Mouse (Mus musculus) adrenal gland (tissue): ENCODE data around the gene Dolpp1.

Experiments
- intact Hi-C: fragments of 180-260 bp; cut with DNase I; formaldehyde crosslinking; loops from one replicate; pipeline ENCODE4 v1.15.1; 2025
- microRNA-seq, 2 experiments: library from miRNA; unstranded; fragments of <30 nt; microRNA quantifications; one replicate each; pipeline ENCODE4; 2019

Gene Dolpp1

DNA sequence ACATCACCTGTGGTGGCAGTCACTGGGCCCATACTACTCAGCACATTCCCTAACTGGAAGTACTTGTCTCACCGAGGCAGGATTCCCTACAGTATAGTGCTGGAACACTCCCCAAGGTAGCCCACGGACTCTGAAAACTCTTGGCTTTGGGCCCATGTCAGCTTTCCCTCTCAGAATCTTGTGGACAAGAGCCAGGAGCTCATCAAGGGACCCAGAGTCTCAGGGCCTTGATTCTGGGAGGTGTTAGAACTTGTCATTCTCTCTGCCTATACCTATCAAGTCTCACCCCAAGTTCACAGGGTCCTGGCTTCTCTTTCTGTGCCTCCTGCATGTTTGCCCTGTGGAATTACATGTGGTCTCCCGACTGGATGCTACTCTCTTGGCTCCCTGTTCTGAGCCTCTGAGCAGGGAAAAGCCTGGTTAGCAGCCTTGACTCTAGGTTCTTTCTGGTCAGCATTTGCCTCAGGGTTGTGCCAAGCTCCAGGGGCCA is 48.2 kb downstream of the Dolpp1 start:
- intact Hi-C loops: no loop called here

DNA sequence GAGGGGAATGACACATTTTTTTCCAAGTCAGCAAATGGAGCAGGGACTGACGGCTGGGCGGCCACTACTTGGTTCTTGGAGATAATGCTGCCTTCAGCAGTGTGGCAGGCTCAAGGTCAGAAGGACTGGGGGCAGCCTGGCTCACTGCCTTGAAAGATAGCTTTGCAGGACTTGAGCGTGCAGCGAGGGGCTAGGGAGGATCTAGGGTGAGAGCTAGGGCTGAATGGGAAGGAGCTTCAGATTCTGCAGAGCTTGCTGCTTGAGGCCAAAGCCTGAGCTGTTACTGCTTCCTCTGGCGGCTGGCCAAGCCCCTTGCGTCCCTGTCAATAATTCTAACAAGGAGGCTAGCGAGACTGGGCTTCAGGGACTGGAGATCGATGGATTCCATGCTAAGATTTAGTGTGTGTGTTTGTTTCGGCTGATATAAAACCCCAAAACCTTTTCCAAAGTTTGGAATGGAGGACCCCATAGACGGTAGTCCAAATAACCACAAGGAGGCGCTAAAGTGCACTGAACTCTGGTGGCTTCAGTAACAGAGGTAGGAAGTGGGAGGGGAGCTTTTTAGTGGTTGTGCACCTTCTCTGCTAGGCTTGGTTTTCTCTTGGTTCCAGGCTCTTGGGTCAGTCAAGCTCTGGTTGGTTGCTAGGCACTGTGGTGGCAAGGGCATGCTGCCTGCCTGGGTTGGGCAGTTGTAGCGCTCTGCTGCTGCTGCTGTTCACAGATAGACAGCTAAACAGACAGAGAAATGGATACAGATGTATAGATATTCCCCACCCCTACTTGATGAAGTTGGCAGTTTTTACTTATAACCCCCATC is 48.9 kb downstream of the Dolpp1 start:
- intact Hi-C loops: no loop called here

DNA sequence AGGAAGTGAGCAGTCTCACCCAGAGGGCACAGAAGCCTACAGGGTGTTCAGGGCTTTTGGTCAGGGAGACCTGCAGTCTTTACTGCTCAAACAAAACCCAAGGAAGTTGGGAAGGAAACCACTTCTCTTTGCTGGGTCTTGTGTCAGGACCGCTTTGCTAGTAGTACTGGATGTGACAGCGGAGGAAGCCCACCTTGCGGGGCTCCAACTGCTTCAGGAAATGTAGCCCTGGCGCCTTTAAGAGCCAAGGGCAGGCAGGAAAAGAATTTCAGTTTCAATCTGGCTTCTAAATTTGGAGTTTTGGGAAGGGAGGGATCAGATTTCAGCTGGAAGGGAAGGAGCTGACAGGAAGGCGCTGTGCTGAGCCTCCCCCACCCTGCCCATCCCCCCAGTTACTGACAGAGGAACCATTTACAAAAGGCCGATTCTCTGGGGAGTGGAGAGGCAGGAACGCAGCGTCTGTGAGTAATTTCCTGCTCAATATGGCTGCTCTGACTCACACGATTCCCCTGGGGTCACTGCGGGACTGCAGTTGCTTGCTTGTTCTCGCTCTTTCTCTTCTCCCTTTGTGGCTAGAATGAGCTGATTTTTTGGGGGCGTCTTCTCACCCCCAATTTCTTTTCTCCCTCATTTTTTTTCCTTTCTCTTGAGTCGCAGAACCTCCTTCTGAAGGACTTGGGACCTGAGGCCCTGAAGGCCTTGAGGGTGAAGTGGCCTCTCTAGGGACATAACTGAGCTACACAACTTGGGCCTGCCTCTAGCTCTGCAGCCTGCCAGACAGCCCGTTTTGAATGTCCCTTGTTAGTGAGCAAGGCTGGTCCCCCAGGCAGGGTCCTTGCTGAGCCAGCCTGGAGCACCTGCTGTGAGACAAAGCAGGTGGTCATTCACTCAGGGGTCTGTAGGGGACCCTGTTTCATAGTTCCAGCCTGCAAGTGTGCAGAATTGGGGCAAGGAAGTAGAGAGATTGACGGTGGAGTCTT is 49.8 kb downstream of the Dolpp1 start:
- intact Hi-C loops: no loop called here

DNA sequence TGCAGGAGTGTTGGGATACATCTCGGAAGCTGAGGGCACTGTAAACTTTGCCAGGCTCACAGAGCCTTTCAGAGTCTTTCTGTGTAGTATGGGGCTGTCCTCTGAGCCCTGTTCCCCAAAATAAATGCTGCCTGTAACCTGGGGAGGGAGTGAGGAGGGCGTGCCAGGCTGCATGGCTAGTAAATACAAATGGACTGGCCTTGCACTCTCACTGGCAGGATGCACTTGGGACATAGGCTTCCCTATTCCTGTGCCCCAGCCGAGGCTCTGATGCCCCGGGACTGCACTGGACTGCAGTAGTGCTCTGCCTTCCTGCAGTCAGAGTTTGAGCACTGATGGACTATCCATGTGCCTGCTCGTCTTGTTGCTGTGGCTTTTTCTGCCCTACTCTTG is 50.4 kb downstream of the Dolpp1 start:
- intact Hi-C loops: no loop called here

DNA sequence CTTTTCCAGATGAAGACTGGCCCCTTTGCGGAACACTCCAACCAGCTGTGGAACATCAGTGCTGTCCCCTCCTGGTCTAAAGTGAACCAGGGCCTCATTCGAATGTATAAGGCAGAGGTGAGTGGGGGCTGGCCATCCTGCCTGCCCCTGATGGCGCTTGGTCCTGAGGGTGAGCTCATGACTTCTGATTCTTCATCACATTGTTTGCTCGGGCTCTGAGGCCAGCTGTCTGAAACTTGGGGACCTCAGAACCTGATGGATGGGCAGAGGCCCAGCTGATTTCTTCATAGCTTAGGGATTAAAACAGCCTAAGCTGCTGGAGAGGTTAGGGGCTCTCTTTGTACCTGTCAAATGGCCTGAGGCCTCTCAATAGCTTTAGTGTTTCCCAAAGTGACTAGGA is 51.2 kb downstream of the Dolpp1 start:
- intact Hi-C loops: no loop called here

DNA sequence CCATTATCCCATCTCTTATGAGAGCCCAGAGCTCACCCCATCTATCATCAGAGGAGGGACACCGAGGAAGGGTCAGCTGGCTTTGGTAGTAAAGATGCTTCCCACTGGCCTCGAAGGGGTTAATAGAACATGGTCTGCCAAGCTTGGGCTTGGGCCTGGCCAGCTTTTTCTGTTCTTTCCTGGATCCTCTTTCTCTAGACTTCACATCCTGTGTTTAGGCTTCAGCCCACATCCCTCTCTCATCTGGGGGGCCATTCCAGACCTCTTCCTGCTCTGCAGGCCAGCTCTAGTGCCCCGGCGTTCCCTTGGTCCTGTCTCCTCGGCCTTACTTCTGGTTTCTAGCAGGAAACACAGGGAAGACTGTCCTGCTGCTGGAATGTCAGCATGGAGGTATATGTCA is 52.0 kb downstream of the Dolpp1 start:
- intact Hi-C loops: no loop called here

DNA sequence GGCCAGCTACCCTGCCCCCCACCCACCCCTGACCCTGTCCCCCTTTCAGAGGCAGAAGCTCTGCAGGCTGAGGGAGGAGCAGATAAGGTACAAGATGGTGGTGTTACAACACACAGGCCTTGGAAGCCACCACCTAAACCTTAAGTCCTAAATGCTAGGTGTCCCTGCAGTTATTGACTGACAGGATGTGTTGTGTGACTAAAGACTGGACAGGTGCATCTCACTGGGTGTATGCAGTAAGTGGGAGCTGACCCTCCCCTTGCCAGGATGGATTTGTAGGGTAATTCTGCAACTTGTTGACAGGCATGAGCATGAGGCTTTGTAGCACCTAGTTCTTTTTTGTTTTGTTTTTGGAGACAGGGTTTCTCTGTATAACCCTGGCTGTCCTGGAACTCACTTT is 52.4 kb downstream of the Dolpp1 start:
- intact Hi-C loops: no loop called here

DNA sequence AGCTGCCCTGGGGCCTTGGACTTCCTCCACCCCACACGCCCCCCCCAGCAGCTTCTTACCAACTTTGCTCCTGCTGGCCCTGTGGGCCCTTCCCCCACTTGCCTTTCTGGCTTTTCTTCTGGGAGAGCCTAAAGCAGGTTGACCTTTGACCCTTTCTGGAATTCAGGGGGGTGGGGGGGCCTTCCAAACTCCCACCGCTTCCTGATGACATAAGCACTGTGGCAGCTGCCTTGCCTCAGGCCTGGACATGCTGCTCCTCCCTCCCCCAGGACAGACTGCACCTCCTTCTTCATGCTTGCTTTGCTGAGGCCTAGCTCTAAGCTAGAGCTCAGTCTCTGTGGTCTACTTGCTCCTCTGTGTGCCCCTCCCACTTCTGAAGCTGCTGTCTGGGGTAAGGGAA is 53.3 kb downstream of the Dolpp1 start:
- intact Hi-C loops: no loop called here

DNA sequence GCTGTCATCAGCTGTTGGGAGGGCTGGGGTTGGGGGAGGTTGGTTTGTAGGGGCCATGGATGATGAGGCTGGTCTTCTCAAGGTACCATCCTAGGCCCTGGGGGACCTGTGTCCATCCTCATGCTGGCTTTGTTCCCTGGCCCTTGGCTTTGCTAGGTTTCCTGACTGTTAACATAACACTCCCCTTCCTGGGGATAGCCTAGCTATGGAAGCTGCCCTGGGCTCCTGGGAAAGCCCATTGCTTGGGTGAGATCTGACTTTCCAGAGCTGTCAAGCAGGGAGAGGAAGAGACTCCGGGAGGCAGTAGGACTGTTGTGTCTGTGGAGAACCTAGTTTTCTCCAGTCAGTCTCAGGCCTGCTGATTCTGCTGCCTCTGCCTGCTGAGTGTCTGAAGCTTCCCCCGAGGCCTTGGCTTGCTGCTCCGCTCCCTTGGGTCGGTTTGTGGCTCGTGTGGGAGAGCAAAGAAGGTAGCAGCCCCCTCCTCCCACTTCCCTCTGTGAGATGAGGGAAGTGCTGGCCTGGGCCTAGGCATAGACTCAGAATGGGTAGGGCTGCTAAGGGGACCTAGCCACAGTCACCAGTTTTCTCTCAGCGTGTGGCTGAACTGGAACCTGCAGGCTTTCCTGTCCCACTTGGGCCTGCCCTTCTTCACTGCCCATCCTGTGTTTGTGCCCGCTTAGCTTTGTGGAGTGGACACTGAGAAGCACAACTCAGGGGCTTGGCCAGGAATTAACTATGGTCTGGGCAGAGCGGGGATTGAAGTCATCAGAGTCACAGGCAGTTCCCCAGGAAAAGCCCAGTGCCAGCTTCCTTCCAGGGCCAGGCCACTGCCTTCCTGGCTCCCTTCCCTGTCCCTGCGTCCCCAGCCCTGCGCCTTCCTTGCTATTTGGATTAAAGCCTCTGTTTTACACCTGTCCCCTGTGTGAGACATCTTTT is 55.1 kb downstream of the Dolpp1 start:
- intact Hi-C loops: no loop called here

DNA sequence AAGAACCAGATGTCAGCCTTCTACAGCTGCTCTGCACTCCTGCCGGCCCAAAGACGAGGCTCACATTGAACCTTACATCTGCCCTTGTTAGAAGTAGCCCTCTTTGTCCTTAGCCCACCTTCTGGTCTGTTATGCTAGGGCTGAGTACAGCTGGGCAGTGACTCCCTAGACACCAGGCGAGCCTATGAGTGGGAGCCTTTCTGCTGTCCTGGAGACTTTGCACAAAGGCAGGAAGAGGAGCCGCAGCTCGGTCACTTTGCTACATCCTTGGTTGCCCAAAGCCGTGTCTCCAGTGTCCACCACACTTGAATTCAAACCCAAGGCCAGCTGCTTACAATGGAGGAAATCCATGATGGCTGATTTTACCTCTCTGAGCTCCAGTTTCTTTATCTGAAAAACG is 56.3 kb downstream of the Dolpp1 start:
- intact Hi-C loops: no loop called here

Small RNAs within 50 kb of the gene (microRNA-seq; reads per million reads assigned to microRNA genes)
- 0 reads per million in 2 experiments for gene Gm47292
